Mouse (Mus musculus): ENCODE results near the gene Rfx8.

DNA sequence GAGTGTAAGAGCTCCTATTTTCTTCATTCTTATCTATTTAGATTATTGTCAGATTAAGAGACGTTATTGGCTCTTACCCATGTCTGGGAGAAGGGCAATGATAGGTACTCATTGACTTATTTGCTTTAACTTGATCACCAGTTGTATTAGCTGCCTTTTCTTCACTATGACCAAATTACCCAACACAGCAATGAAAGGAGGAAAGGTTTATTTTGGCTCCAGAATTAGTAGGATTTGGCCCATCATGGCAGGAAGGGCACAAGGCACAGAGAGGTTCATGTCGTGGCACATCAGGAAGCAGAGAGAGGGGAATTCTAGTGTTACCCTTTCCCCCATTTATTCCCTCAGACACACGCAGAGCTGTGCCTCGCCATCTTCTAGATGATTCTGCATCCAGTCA, 67.8 kb downstream of the Rfx8 start:
- TF ChIP-seq GATA1 (IDR thresholded peaks at IDR 0.05; ENCODE audit: low read length) (no peak), TAL1 (IDR thresholded peaks at IDR 0.05; ENCODE audit: low read length) (no peak)
